Mouse (Mus musculus) embryo, embryonic 11.5 days (tissue): ENCODE data around the gene Col16a1.

Experiments
- DNase-seq: peaks from one replicate; pipeline ENCODE4 v3.0.0-alpha.2; 2012; ENCODE audit warnings: low read depth, low spot score

Gene Col16a1

GRCm38 (mm10) chr4:130084331-130084945 is 36.8 kb downstream of the Col16a1 start:
- no peak for DNase-seq

- DNase-seq = no peak
These were observed 37.7 kb downstream of the Col16a1 start for GRCm38 (mm10) chr4:130085246-130085820.

- DNase-seq = peak; percentile 72
These were observed 39.7 kb downstream of the Col16a1 start for GRCm38 (mm10) chr4:130087293-130087692.

GRCm38 (mm10) chr4:130095137-130095536 is 47.5 kb downstream of the Col16a1 start:
- DNase-seq = no peak

- DNase-seq = no peak
These were observed 53.5 kb downstream of the Col16a1 start for GRCm38 (mm10) chr4:130101183-130101582.

GRCm38 (mm10) chr4:130102111-130102651 is 54.5 kb downstream of the Col16a1 start, which contains the start of gene Pef1:
Gene Pef1, plus strand, starts transcription at chr4:130102558.
- no peak for DNase-seq

- no peak for DNase-seq
These were observed 56.0 kb downstream of the Col16a1 start for GRCm38 (mm10) chr4:130103632-130104031.

GRCm38 (mm10) chr4:130104584-130104983 is 56.9 kb downstream of the Col16a1 start:
- DNase-seq = no peak

GRCm38 (mm10) chr4:130107065-130107443 is 59.4 kb downstream of the Col16a1 start:
- no peak for DNase-seq

GRCm38 (mm10) chr4:130107444-130108131 is 59.9 kb downstream of the Col16a1 start:
- DNase-seq = peak; percentile 98

- no peak for DNase-seq
These were observed 61.3 kb downstream of the Col16a1 start for GRCm38 (mm10) chr4:130108929-130109328.

- DNase-seq = no peak
These were observed 62.0 kb downstream of the Col16a1 start for GRCm38 (mm10) chr4:130109666-130110065.

GRCm38 (mm10) chr4:130110091-130110490 is 62.5 kb downstream of the Col16a1 start:
- DNase-seq = no peak

GRCm38 (mm10) chr4:130112299-130112698 is 64.7 kb downstream of the Col16a1 start:
- no peak for DNase-seq

GRCm38 (mm10) chr4:130112732-130113131 is 65.1 kb downstream of the Col16a1 start:
- DNase-seq = no peak

- DNase-seq = no peak
These were observed 73.1 kb downstream of the Col16a1 start for GRCm38 (mm10) chr4:130120752-130121151.

- no peak for DNase-seq
These were observed 73.9 kb downstream of the Col16a1 start for GRCm38 (mm10) chr4:130121560-130121959.

GRCm38 (mm10) chr4:130123020-130123419 is 75.4 kb downstream of the Col16a1 start:
- DNase-seq = no peak

GRCm38 (mm10) chr4:130124110-130124509 is 76.5 kb downstream of the Col16a1 start:
- no peak for DNase-seq

GRCm38 (mm10) chr4:130125164-130125563 is 77.5 kb downstream of the Col16a1 start:
- no peak for DNase-seq

GRCm38 (mm10) chr4:130125935-130126334 is 78.3 kb downstream of the Col16a1 start:
- no peak for DNase-seq

- DNase-seq = no peak
These were observed 81.3 kb downstream of the Col16a1 start for GRCm38 (mm10) chr4:130128907-130129306.

- DNase-seq = no peak
These were observed 82.4 kb downstream of the Col16a1 start for GRCm38 (mm10) chr4:130130082-130130481.
